ENCODE assay signal across 17 mouse cellular contexts in genomic region chr6:23498611-23499010, GRCm38 (mm10).
"Had no signal": no experiment of that assay in that cellular context is flagged by ENCODE, and none has a peak within 500 bp of the region (broad histone marks: within the 10 kb centered on the region; RNA-seq: fewer than 3 reads in every experiment).

No protein-coding gene starts in this region.

- H3K27ac ChIP-seq: lung, embryonic 15.5 days; macrophage; midbrain, embryonic 13.5 days; midbrain, embryonic 15.5 days; neural tube, embryonic 12.5 days; stomach, embryonic 15.5 days; stomach, postnatal 0 days had no signal

- H3K4me1 ChIP-seq: lung, embryonic 15.5 days; megakaryocyte, embryonic 14.5 days; midbrain, embryonic 13.5 days; midbrain, embryonic 15.5 days; neural tube, embryonic 12.5 days; stomach, embryonic 15.5 days had no signal

- H3K4me3 ChIP-seq: lung, embryonic 15.5 days; megakaryocyte, embryonic 14.5 days; midbrain, embryonic 13.5 days; midbrain, embryonic 15.5 days; neural tube, embryonic 12.5 days; stomach, embryonic 15.5 days had no signal

- ATAC-seq: liver, postnatal 0 days; lung, postnatal 0 days; midbrain, embryonic 13.5 days; midbrain, embryonic 15.5 days had no signal

- H3K36me3 ChIP-seq: lung, embryonic 15.5 days; midbrain, embryonic 13.5 days; midbrain, embryonic 15.5 days; neural tube, embryonic 12.5 days; stomach, embryonic 15.5 days had no signal

- DNase-seq: liver, postnatal 0 days; lung, adult 2 months; lung, postnatal 14 days; lung, postnatal 36 days; right cerebral cortex, postnatal 14 days; thymus, adult 2 months; thymus, postnatal 25 days; thymus, postnatal 4 days had no signal

- H3K9ac ChIP-seq: liver, postnatal 0 days; lung, embryonic 15.5 days; midbrain, embryonic 13.5 days; midbrain, embryonic 15.5 days; neural tube, embryonic 12.5 days; stomach, embryonic 15.5 days had no signal

- H3K9me3 ChIP-seq: lung, embryonic 15.5 days; megakaryocyte, embryonic 14.5 days; midbrain, embryonic 13.5 days; midbrain, embryonic 15.5 days; neural tube, embryonic 12.5 days; stomach, embryonic 15.5 days had no signal

- H3K4me2 ChIP-seq: lung, embryonic 15.5 days; midbrain, embryonic 13.5 days; midbrain, embryonic 15.5 days; neural tube, embryonic 12.5 days; stomach, embryonic 15.5 days had no signal

- H3K27me3 ChIP-seq: lung, embryonic 15.5 days; megakaryocyte, embryonic 14.5 days; midbrain, embryonic 13.5 days; midbrain, embryonic 15.5 days; neural tube, embryonic 12.5 days; stomach, embryonic 15.5 days had no signal
